Mouse (Mus musculus) thymus, postnatal 14 days (tissue): ENCODE results near the gene Hcrt.

Experiments
- DNase-seq: peaks from one replicate; pipeline ENCODE4 v3.0.0; 2021

The Hcrt gene

DNA sequence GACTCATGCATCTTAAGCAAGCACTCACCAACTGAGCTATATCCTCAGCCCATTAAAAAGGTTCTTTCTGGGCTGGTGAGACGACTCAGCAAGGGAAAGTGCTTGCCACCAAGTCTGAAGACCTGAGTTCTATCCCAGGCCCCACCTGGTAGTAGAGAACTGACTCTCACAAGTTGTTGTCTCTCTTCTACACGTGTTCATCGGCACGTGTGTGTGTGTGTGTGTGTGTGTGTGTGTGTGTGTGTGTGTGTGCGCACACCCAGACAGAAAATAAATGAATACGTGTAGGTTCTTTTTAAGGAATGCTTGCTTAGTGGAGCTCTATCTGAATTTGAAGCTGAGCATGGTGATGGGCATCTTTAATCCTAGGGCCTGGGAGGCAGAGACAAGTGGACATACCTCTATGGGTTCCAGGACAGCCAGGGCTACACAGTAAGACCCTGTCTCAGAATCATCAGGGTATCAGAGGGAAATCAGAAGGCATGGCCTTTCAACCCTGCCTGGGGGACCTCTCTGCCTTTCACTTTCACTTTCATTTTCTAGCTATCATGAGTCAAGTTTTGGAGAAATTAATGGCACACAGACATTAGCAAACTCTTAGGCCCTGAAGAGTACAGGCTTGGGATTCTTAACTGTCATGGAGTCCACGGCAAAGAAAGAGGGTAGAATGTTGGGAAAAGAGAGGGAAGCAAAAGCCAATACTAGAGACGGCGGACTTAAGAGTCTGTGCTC, 27.4 kb downstream of the Hcrt start:
- no peak for DNase-seq

DNA sequence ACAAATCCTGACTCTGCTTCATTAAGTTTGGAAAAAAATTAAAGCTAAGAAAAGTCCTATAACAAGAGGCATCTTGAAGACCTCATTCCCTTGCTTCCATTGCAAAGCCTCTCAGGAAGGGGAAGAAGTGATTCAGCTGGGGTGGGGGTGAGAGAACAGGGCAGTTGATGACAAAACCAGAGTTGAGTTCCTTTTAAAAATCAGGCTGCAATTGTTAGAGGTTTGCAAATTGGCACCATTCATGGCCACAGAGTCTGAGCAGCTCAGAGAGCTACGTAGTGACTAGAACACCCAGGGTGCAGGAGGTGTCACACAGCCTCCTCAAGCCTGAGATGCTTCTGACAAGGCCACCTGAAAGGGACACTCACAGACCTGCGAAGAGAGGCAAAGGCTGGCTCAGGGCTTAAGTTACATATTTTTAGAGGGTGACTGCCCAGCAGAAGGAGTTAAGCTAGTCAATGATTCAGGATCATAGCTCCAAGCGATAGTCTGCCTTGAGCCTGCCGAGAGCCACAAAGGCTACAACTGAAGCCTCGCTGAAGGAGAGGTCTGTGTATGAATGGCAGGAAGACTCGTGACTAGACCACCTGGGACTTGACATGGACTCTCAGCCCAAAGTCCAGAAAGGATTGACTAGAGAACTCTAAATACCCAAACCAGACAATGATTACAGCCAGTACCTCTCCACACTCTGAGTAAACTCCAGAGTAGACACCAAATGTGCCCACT, 32.1 kb downstream of the Hcrt start:
- no peak for DNase-seq

DNA sequence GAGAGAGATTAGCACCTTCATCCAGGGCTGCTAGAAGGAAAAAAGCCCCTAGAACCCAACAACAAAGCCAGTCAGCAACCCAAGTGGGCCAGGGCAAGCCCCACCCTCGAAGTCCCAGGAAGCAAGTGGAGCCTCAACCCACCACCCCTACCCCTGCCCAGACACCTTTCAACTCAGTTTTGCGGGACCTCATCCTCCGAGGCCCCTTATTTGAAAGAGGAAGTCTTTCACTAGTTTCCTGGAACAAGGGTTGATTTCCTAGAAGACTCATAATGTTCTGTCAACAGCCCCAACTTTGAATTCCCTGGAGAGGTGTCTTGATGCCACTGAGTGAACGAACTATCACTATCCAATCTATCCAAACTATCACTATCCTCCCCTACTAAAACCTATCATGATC, 32.8 kb downstream of the Hcrt start:
- DNase-seq, result no peak

DNA sequence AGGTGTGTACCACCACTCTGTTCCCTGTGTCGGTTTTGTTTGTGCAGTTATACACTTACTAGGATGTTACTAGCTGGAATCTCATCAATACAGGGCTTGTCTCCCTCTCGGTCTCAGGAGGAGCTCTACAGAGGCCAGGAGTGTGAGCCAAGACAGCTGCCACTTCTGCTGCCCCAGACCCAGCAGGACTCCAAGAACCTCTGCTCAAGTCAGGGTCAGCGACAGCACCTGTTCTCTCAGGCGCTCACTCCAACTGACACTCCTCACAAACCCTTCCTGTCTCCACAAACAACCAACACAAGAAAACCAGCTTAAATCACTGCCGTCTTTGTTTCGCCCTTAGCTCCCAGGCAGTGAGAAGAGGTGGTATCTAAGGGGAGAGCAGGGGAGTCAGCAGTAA, 34.1 kb downstream of the Hcrt start:
- no peak for DNase-seq

DNA sequence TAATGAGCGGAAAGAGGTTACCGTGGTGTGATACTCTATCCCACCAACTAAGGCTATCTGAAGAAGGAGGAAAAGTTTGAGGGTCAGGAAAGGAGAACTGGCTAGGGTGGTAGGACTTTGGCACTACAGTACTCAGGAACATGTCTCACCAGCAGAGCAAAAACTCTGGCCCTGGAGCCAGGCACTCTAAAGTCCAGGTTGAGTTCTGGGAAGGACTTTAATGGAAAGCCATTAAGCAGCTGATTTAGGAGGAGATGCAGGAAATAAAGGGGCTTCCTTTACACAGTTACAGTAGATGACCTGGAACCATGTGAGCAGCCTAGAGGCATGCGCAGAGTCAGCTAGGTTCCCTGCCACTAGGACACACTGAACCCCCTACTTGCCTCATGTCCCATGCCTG, 35.5 kb downstream of the Hcrt start:
- DNase-seq, result no peak

DNA sequence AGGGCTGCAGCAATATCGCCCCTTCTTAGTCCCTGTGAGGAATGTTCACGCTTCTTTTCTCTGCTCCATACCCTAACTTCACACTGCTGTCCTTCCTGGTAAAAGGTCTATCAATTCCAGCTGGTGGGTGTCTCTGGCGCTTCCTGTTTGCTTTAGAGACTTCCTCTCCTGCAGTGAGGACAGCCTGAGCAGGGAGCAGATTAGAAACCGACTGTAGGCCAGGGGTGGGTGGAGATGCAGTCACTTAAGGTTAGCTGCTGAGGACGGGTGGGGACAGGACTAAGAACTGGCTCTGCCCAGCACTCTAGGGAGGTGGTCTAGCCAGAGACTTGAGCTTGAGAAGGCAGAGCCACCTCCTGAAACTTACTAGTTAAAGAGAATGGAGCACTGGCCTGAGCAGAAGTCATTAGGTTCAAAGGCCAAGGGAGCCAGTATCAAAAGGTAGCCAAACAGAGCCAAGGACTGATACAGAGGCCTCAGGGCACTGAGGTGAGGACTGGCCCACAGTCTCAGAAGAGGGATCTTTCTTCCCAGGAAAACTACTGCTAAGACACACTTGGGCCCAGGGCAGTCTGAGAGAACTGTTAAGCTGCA, 37.7 kb downstream of the Hcrt start:
- no peak for DNase-seq

DNA sequence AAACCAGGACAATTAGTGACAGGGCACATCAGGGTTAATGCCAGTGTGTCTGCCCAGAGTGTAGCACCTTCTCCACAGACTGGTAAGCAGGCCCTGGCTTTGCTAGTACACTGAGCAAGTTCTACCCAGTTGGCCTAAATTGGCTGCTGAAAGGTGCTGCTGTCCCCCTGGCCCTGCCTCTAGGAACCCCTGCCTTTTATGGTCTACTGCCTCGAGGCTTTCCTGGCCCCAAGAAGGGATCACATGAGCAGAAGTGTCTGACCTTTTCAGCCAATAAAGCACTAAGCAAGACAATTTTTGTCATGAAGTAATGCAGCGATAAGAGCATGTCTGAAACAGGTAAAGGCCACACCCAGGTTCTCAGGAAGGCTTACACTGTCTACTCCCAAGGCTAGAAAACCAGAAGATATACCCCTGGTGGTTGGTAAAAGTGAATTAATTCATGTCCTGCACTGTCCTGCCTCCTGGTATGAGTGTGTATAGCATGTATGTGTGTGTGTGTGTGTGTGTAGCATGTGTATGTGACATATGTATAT, 40.2 kb downstream of the Hcrt start:
- DNase-seq, result no peak

DNA sequence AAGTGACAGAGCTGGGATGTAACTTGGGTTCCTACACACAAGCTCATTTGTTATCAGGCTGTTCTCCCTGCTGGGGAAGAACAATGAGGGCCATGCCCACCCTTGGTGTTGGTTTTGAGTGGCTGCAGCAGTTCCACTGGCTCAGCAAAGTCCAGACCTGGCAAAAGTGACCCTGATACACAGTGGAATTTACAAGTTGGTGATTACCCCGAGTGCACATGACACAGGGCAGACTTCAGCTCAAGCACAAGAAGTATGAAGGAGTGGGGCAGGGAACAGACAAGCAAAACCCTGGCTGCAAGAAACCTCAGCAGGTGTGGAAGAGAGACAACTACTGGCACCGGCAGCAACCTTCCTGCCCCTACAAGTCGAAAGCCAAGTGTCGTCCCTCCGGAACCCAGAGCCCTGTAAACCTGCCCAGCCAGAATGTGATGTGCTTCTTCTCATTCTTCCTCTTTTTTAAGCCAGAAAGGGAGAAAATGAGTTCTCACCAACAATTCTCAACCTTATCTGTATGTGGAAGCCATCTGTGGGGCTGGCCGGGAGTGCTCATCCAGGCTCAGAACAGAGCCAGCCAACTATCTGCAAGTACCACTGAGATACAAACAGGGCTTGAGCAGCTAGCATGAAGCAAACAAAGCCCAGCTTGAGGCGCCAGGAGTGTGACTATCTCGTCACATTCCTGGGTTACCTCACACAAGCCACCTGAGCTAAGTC, 40.8 kb downstream of the Hcrt start:
- DNase-seq, result no peak

DNA sequence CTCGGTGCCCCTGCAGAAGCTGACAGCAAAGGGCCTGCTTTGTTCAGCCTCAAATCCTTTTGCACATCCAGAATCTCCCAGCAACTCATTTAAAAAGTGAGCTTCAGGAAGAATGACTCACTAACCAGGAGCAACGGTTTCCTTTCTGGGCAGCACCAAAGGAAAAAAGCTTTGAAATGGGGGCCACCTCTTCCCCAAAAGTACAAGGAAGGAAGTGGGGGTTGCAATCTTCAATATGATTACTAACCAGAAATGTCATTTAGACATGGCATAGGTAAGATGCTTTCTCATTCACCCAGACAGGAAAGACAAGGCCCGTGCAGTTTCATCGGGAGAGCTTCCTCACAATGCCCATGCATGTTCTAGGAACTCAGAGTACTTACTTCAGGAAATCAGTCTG, 41.5 kb downstream of the Hcrt start:
- no peak for DNase-seq

DNA sequence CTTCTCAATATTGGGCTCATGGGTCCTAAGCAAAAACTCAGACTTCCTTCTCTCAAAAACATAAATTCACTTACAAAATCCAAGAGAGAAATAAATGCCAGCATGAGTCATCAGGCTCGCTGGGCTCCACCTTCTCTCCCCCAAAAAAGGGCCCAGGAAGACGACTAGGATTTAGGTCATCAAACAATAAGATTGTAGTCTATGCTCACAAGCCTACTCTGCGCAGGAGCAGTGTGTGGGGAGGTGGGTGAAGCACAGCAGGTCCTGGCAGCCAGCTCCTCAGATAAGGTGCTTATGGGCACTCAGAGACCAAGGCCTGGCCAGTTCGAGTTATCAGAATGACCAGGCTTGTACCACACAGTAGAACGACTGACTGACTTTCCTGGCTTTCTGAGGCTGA, 42.4 kb downstream of the Hcrt start:
- no peak for DNase-seq

DNA sequence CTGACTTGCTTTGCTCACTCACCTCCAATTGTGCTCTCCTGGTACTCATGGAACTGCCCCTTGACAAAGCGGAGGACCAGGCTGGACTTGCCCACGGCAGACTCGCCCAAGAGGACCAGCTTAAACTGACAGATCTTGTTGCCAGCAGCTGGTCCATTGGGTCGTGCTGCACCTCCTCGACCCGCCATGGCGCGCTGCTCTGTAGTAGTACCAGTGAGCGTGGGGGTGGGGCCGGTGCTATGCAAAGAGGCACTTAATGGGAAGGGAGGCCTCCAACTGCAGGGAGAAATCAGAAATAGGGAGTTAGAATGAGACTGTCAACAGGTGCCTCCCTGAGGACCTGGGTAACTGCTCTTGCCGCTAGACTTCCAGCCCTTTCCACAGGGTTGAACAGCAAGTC, 42.8 kb downstream of the Hcrt start:
- no peak for DNase-seq

DNA sequence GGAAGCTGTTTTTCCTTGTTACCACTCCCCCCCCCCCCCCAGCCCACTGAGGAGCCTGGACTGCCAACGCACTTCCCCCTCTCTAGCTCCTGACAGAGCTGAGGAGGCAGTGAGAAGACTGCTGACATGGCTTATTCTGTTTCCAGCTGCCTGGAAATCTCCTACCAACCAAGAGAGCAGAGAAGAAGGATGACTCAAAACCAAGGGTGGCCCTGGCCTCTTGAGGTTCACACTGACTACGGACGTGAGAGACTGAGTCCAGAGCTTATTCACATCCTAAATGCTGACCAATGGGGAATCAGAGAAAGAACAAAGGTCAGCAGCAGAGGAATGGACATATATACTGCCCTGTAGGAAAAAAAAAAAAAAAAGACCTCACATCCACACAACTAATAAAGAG, 43.4 kb downstream of the Hcrt start:
- no peak for DNase-seq

DNA sequence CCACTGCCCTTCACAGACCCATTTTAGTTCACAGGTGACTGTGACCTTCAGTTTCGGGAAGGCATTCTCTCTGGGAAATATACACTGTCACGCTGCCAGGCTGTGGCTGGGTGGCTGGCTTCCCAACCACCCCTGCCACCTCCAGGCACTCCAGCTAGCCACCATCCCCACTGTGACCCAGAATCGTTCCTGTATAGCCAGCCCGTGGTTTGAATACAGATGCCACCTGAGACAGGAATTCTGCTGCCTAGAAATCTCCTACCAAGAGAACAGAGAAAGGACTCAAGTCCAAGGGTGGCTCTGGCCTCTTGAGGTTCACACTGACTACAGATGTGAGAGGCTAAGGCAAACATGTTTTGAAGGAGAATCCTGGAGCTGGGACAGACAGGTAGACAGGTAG, 43.9 kb downstream of the Hcrt start:
- DNase-seq, result no peak

DNA sequence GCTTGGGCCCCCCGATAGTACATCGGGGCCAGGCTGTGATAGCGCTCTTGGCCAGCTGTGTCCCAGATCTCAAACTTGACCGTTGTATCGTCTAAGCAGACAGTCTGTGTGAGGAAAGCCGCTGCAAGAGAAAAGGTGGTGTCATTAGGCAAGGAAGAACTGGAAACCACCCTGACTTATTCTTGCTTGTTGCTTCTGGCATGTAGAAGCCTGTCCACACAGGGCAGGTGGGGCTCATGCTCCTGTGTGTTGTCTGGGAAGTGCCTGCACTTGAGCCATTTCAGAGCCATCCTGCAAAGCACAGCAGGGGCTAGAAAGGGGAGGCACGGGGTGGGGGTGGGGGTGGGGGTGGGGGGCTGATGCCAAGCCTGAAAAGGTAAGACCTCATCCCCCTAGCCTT, 44.3 kb downstream of the Hcrt start:
- no peak for DNase-seq

DNA sequence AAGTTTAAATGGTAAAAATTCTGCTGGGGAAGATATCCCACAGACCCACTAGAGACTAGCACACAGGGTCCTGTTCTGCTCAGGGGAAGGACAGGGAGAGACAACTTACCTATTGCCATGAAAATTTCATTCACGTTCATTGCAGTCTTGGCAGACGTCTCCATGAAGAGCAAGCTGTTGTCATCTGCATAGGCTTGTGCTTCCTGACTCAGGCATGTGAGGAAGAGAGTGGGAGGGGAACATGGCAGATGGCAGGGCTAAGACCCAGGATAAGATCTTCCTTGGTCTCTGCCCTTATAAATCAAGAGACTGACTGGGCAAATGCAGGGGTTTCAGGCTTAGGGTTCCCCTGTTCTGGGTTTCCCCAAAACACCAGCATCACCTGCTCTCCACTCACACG, 46.1 kb downstream of the Hcrt start:
- DNase-seq, result no peak

DNA sequence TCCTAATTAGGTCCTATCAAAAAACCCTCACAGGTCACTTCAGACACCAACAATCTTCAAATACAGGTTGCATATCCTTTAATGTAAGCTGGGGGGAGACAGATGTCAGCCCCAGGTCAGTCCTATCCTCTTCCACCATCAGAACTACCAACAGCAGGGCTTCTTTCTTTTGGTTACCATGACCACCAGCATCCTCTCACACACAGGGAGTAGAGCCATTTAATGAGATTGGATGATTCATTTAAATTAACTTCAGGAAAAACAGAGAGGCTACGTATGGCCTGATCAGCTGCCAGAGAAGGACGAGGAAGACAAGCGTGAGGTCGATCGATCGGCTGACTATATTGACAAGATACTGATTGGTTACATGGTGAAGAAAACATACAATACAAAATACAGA, 47.8 kb downstream of the Hcrt start:
- DNase-seq, result no peak

DNA sequence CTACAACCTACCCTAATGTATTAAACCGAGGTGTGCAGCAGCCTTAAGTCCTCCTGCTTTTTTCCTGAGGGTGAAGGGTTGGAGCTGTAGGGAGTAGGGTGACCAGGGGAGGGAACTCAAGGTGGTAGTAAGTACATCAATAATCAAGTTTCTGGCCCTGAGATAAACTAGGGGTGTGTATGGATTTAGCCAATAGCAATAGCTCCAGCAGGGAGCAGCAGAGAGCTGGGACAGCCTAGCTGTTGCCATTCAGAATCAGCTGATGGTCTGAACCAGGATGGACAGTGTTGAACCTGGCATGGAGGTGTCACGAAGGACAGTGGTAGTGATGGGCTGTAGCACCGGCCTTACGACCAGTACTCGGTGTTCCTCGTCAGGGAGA, 48.2 kb downstream of the Hcrt start:
- DNase-seq, result peak; percentile 82

DNA sequence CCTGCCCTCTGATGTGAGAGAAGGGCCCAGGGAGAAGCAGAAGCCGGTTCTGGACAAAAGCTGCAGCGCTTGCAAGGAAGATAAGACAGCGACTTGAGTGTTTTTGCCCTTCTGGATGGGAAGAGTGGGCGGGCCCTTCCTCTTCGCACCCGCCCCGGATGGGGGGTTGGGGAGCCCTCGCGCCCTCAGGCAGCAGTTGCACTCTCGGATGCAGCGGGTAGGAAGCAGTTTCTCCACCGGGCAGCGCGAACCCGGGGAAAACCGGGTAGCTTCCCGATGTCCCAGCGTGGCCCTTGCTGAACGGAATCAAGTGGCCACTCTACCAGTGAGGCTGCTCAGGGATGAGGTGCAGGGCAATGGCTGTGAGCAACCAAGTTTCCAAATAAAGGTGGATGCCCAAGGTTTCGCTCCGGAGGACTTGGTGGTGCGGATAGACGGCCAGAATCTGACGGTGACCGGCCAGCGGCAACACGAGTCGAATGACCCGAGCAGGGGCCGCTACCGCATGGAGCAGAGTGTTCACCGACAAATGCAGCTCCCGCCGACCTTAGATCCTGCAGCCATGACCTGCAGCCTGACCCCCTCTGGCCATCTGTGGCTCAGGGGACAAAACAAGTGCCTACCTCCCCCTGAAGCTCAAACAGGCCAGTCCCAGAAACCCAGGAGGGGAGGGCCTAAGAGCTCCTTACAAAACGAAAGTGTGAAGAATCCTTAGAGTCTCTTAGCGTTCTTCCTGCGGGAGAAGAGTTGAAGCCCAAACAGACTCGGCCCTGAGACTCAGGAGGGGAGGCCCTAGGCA, 48.8 kb downstream of the Hcrt start, which contains the start of gene Hspb9:
TSS of gene Hspb9 (plus strand) at position 116 of the 799 bp plus-strand sequence.
- peak; percentile 93 for DNase-seq

DNA sequence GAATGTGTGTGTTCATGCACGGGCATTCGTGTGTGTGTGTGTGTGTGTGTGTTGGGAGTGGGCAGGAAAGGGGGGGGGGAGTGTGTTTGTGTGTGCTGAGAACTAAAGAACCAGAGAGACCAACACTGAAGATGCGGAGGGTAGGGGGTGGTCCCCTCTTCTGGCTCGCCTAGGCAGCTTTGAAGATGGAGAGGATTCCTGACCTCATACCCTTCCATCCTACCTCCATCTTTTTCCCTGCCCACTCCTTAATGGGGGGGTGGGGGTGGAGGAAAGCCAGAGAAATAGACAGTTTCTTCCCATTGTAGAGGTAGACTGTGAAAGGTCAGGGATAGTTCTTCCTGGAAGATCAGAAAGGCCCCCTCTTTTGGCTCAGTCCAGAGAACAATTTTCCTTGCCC, 49.6 kb downstream of the Hcrt start:
- DNase-seq, result no peak

DNA sequence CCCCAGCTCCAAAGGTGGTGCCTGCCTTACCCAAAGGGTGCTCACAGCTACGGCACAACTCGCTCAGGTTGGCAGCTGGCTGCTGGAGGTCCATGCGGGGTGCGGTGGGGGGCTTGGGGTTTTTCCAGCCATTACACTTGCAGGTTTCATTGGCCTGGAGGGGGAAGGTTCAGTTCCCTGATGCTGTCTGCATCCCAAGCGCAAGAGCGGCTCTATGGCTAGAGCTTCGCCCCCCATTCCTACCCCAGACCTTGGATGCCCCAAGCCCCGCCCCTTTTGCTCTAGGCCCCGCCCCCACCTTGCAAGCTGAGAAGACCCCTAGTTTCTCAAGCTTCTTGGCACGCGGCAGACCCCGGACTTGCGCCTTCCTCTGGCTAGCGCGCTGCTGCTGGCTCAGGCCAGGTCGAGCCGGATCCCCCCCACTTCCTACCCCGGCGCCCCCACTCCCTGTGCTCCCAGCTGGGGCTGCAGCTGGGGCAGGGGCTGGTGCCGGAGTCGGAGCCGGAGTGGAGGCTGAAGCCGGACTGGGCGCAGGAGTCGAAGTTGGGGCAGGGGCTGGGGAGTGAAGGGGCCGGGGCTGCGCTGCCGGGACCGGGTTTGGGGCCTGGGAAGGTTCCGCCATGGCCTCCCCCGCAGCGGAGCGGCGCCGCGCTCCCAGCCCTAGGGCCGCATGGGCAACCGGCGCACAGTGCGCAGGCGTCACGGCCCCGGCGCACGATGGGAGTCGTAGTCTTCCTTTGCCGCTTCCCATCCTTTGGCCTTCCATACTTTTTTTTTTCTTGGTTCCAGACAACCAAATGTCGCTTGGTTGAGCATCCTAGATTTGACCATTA, 50.7 kb downstream of the Hcrt start, which contains the start of gene Kat2a:
TSS of gene Kat2a (minus strand) at position 683 of the 833 bp plus-strand sequence.
- peak; percentile 83 for DNase-seq
